Mouse (Mus musculus): Measurements from ENCODE around the gene Vasp. TPM values are rescaled to one million over a fixed set of nuclear protein-coding genes. Genes with fewer than 3 reads are reported as not detected.

Gene Vasp
- polyA plus RNA-seq, 1 experiment from 2014 or later: 108 TPM

DNA sequence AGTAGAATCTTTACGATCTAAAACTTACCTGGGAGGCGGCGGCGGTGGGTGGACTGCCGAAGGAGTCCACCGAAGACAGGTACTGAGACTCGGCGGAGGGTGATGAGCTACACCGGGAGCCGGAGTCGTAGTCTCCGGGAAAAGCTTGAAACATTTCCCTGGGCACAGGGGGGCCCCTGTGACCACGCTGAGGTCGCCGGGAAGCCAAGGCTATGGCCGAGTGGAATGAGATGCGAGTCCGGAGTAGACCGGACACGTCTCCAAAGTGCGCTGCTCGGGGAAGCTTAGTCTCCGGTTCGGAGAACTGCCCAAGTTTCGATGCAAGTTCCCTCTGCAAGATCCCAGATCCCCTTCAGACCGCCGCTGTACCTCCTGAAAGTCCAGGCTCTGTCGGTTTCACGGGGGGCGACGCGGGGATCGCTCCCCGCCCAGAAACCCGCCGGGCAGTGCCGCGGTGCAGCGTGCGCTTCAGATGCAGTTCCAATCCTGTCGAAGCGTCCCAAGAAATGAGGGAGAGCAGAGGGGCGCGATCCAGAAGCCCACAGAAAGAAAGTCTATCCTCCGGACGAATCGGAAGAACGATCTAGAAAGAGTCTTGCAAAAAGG is 37.8 kb upstream of the Vasp start:
- Histone ChIP-seq H3K4me3 (ENCODE audit: low read depth, low read length) (peak overlapping the region; percentile 60), H3K27ac (replicated peaks) (no peak overlapping the region), H3K9me3 (ENCODE audit: control insufficient read depth, low read length) (no peaks in the 10 kb centered on the region), H3K4me2 (replicated peaks; ENCODE audit: low read depth) (peak overlapping the region; percentile 99), H3K36me3 (ENCODE audit: control insufficient read depth, insufficient read depth, low read length) (no peaks in the 10 kb centered on the region), H3K9ac (ENCODE audit: low read length) (peak overlapping the region; percentile 48), H3K4me1 (replicated peaks; ENCODE audit: control insufficient read depth, insufficient read depth) (peaks cover 8% of the 10 kb centered on the region; the same call in 1 of the 2 replicates), H3K27me3 (ENCODE audit: control insufficient read depth, insufficient read depth, low read length) (no peaks in the 10 kb centered on the region; the same call in 1 of the 2 replicates)
- ATAC-seq (ENCODE audit: low FRiP score, low TSS enrichment) (no peak), DNase-seq (ENCODE audit: low spot score) (peak; percentile 26)
- TF ChIP-seq CTCF (IDR thresholded peaks at IDR 0.05; ENCODE audit: low read depth) (no peak), EP300 (optimal IDR thresholded peaks at IDR 0.05) (no peak)
- WGBS: under 1% methylated on average over 48 of the region's 48 CpGs

DNA sequence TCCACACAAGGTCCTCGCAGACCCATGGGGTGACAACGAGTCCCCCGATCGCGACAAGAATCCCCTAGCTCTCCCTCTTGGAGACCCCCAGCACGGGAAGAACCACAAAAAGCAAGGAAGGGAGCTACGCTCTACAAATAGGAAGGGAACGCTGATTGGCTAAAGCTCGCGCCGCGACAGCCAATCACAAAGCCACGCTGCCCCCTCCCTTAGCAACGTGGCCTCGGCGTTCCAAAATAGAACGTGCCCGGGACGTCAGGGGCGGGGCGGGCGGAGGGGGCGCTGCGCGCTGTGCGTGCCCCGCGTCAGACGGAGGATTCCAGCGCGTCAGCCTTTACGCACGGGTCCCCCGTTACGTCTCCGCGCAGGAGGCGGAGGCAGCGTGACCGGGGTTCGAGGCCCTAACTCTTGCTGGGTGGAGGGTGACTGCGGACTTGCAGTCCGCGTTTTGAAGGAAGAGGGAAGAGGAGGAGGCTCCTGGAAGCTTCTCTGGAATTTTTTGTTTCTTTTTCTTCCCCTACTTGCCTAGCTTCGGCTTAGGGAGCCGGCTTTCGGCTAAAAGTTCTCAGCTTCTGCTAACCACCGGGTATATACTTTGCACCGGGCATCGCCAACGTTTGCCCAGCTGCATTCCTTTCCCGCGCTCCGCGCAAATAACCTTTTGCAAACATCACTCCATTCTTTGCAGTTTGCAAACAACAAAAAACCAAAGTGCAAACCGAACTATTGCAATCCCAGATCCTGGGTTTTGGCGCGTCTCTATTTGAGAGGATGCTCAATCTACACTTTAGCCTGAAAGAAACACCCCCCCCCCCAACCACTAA is 37.0 kb upstream of the Vasp start:
- WGBS: under 1% methylated on average over 51 of the region's 58 CpGs
- peak overlapping the region; percentile 78 for H3K27ac ChIP-seq (replicated peaks)
- peaks cover 8% of the 10 kb centered on the region; the same call in 1 of the 2 replicates for H3K4me1 ChIP-seq (replicated peaks; ENCODE audit: control insufficient read depth, insufficient read depth)
- H3K4me3 ChIP-seq (ENCODE audit: low read depth, low read length): peak overlapping the region; percentile 60
- DNase-seq (ENCODE audit: low spot score): peak; percentile 95
- no peaks in the 10 kb centered on the region for H3K36me3 ChIP-seq (ENCODE audit: control insufficient read depth, insufficient read depth, low read length)
- TF ChIP-seq CTCF (IDR thresholded peaks at IDR 0.05; ENCODE audit: low read depth) (peak; percentile 57), EP300 (optimal IDR thresholded peaks at IDR 0.05) (no peak)
- H3K4me2 ChIP-seq (replicated peaks; ENCODE audit: low read depth): peak overlapping the region; percentile 99
- H3K9ac ChIP-seq (ENCODE audit: low read length): peak overlapping the region; percentile 61
- H3K9me3 ChIP-seq (ENCODE audit: control insufficient read depth, low read length): no peaks in the 10 kb centered on the region
- no peaks in the 10 kb centered on the region; the same call in 1 of the 2 replicates for H3K27me3 ChIP-seq (ENCODE audit: control insufficient read depth, insufficient read depth, low read length)
- ATAC-seq (ENCODE audit: low FRiP score, low TSS enrichment): peak; percentile 89

DNA sequence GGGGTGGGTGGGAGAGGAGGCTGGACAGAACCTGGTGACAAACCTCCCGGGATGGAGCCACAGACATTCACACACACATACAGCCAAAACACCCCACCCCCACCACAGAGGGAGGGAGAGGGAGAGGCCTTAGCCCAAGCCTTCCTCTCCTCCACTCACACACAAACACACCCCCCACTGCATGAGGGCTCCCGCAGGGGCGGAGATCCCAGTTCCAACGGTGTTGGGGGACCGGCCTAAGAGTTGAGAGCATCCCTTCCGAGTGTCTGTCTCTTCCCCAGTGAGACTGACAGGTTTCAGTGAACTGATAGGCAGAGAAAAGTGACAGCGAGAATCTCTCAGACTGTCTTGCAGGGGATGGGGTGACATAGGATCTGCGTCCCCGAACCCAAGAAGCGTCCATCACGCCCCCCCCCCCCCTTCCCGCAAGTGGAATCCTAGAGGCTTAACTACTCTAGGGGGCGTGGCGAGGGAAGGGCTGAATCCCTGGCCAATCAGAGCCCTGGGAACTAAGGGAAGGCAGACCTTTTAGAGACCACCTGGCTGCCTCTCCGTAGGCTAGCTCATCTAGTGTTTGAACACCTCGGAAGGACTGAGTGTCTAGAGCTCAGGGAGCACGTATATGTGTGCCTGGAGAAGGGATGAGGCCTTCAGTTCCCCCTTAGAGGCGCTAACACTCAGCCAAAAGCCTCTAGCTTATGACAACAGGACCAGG is 36.3 kb upstream of the Vasp start:
- peak overlapping the region; percentile 78 for H3K27ac ChIP-seq (replicated peaks)
- no peaks in the 10 kb centered on the region for H3K9me3 ChIP-seq (ENCODE audit: control insufficient read depth, low read length)
- peak overlapping the region; percentile 60 for H3K4me3 ChIP-seq (ENCODE audit: low read depth, low read length)
- ATAC-seq (ENCODE audit: low FRiP score, low TSS enrichment) (peak; percentile 50), DNase-seq (ENCODE audit: low spot score) (peak; percentile 72)
- TF ChIP-seq EP300 (optimal IDR thresholded peaks at IDR 0.05): no peak
- peak; percentile 38 for TF ChIP-seq CTCF (IDR thresholded peaks at IDR 0.05; ENCODE audit: low read depth)
- H3K27me3 ChIP-seq (ENCODE audit: control insufficient read depth, insufficient read depth, low read length): peaks cover 3% of the 10 kb centered on the region; the same call in 1 of the 2 replicates
- peaks cover 8% of the 10 kb centered on the region; the same call in 1 of the 2 replicates for H3K4me1 ChIP-seq (replicated peaks; ENCODE audit: control insufficient read depth, insufficient read depth)
- H3K36me3 ChIP-seq (ENCODE audit: control insufficient read depth, insufficient read depth, low read length): no peaks in the 10 kb centered on the region
- H3K4me2 ChIP-seq (replicated peaks; ENCODE audit: low read depth): peak overlapping the region; percentile 99
- WGBS: 3% methylated on average over 15 of the region's 18 CpGs
- H3K9ac ChIP-seq (ENCODE audit: low read length): peak overlapping the region; percentile 61

DNA sequence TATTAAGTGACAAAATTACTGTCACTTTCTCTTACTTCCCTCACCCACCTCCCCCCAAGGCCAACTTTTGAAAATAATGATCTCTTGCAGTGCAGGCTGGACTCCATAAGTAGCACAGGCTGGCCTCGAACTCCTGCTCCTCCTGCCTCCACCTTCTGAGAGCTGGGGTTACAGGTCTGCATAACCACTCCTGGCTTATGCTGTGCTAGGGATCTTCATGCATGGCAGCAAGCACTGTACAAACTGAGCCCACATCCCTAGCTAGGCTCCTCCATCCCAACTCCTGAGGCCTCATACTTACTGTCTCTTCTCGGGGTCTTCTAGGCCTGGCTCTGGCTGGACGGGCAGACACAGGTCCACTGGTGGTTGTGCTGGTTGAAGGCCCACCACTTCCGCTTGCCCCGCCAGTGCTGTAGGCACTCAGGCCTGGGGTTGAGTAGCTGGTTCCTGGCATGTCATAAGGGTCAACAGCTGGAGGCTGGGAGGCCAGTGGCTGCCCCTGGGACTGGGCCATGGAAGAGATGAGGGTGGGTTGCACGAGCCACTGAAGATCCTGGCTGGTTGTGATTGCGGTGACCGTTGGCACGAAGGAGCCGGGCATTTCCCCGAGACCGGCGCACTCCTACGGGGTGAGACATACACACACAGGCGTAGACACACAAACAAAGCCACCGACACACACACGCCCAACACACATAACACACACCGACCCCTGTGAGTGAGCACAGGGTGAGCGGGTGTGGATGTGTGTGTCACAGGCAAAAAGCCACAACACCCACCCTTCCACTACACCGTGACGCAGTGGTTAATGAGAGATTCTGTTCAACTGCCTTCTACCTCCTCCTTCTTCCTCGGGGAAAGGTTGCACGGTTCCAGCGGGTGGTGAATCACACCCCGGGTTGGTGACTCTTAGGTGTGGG is 35.5 kb upstream of the Vasp start:
- no peaks in the 10 kb centered on the region for H3K36me3 ChIP-seq (ENCODE audit: control insufficient read depth, insufficient read depth, low read length)
- no peak overlapping the region for H3K9ac ChIP-seq (ENCODE audit: low read length)
- no peak; the same call in 1 of the 2 replicates for ATAC-seq (ENCODE audit: low FRiP score, low TSS enrichment)
- H3K27me3 ChIP-seq (ENCODE audit: control insufficient read depth, insufficient read depth, low read length): peaks cover 3% of the 10 kb centered on the region; the same call in 1 of the 2 replicates
- DNase-seq (ENCODE audit: low spot score): no peak
- no peak for TF ChIP-seq CTCF (IDR thresholded peaks at IDR 0.05; ENCODE audit: low read depth)
- TF ChIP-seq EP300 (optimal IDR thresholded peaks at IDR 0.05): no peak
- peaks cover 8% of the 10 kb centered on the region; the same call in 1 of the 2 replicates for H3K4me1 ChIP-seq (replicated peaks; ENCODE audit: control insufficient read depth, insufficient read depth)
- H3K4me3 ChIP-seq (ENCODE audit: low read depth, low read length): no peak overlapping the region
- WGBS: 66% methylated on average over 25 of the region's 25 CpGs
- H3K4me2 ChIP-seq (replicated peaks; ENCODE audit: low read depth): peak overlapping the region; percentile 99
- no peak overlapping the region for H3K27ac ChIP-seq (replicated peaks)
- no peaks in the 10 kb centered on the region for H3K9me3 ChIP-seq (ENCODE audit: control insufficient read depth, low read length)
